Mouse (Mus musculus) kidney, adult 18-20 months (tissue): Measurements from ENCODE around the gene Ms4a10.

Source experiments
- DNase-seq: peaks from one replicate; pipeline ENCODE4 v3.0.0; 2021

Gene Ms4a10

DNA sequence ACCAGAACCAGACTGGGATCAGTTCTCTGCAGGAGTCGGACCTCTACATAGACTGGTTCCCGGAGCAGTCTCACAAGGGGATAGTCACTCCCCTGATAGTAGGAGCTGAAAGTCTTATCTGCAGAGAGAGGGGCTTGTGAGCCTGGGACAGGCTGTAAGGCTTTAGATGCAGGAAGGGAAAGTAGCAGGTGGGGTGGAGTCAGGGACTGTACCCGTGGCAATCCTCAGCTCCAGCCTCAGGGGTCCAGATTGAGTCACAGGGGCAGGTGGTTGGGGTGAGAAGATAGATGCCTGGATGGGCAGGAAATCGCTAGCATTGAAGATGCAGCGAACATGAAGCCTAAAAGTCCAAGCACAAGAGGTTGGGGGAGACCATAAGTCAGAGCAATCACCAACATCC, 58.0 kb downstream of the Ms4a10 start:
- no peak for DNase-seq

DNA sequence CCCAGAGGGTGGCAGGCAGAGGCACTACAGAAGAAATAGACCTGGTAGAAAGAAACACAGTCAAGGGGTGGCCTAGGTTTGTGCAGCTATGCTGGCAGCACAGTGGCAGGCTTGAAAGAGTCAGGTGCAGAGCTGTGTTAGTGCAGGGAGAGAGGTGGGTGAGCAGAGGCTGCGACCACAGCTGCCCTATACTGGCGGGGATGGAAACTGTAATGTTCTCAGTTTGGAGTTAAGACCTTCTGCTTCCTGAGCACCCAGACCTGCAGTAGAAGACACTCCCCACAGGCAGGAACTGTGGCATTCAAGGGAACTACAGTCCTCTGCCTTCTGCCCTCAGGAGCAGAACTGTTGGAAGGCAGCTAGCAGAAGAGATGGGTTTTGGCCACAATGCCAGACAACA, 59.6 kb downstream of the Ms4a10 start:
- no peak for DNase-seq

DNA sequence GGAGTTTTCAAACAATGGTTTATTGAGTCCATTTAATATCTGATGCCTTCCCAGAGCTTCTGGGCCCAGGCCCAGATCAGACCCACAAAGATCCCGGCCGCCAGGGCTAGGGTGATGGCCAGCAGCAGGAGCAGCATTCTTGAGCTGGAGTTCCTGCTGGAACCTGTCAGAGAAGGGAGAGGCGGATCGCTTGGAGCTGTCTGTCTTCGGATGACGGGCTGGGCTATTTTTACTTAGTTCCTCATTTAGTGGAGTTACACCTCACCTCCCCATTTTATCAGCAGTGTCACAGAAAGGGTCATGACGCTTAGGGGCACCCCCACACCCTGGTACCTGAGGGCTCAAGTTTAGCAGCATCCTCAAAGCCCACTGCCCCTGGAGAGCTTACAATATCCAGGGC, 60.2 kb downstream of the Ms4a10 start:
- no peak for DNase-seq
